Mouse (Mus musculus): ENCODE results near the gene Actn1. TPM values are rescaled to one million over a fixed set of nuclear protein-coding genes. Genes with fewer than 3 reads are reported as not detected.

Actn1 gene
- total and polyA plus RNA-seq, 3 experiments, result 2.7 to 13.2 (median 5.5) TPM

DNA sequence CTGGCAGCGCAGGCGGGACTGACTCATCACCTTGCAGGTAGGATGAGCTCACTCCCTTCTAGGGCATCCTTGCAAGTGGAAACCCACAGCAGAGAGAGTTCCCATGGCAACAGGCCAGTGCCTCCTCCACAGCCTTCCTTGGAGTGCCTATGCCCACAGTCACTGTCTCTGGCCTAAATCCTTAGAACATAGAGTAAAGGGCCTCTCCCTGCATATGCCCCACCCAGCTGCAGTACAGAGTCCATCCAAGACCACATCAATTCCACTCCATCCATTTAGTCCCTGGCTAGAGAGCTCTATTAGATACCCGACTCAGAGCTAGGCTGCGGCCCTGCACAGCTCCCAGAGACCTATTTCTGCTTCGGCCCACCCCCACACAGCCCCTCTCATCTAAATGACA lies 20.7 kb downstream of the Actn1 start:
- TF ChIP-seq USF2 (conservative IDR thresholded peaks at IDR 0.05; ENCODE audit: low read depth, low read length) (no peak), MAFK (IDR thresholded peaks at IDR 0.05; ENCODE audit: insufficient replicate concordance, low read length) (no peak), CTCF (conservative IDR thresholded peaks at IDR 0.05 in 1 of 2, IDR thresholded peaks at IDR 0.05 in 1 of 2; ENCODE audit: low read depth in 2 of 2, low read length in 2 of 2) (no peak), MYC (IDR thresholded peaks at IDR 0.05; ENCODE audit: low read depth, low read length) (no peak), NRF1 (IDR thresholded peaks at IDR 0.05; ENCODE audit: low read depth, low read length) (no peak), JUN (IDR thresholded peaks at IDR 0.05; ENCODE audit: insufficient read depth, low read depth, low read length) (no peak), NELFE (IDR thresholded peaks at IDR 0.05; ENCODE audit: low read depth, low read length) (no peak), ZMIZ1 (IDR thresholded peaks at IDR 0.05; ENCODE audit: low read depth, low read length) (no peak)
- Histone ChIP-seq H3K27me3 (replicated peaks) (no peaks in the 10 kb centered on the region), H3K9me3 (replicated peaks; ENCODE audit: low read length) (peaks cover 3% of the 10 kb centered on the region), H3K79me2 (replicated peaks; ENCODE audit: control insufficient read depth, extremely low read depth, insufficient read depth, poor library complexity, severe bottlenecking) (no peaks in the 10 kb centered on the region), H3K4me2 (ENCODE audit: insufficient read depth, low read depth, poor library complexity, severe bottlenecking) (no peak overlapping the region), H3K4me1 (ENCODE audit: control insufficient read depth in 1 of 2, insufficient read depth in 2 of 2) (peaks cover 10 to 33% of the 10 kb centered on the region in 2 experiments), H3K4me3 (replicated peaks in 1 of 3; ENCODE audit: low read depth in 2 of 3, low read length in 2 of 3, poor library complexity in 1 of 3) (no peak overlapping the region), H3K27ac (ENCODE audit: insufficient read depth, low read depth) (no peak overlapping the region), H3K9ac (ENCODE audit: insufficient read depth, low read depth) (no peak overlapping the region), H3K36me3 (replicated peaks in 1 of 2; ENCODE audit: control insufficient read depth in 1 of 2, insufficient read depth in 1 of 2, low read length in 1 of 2) (peaks cover 0 to 2% of the 10 kb centered on the region in 2 experiments)
- dilution Hi-C loops (cut with MboI; ENCODE audit: extremely low pct_ligation_motif_present, extremely low pct_unique_long_range_greater_than_20kb, low sequenced_read_pairs), result no loop called here
- DNase-seq (ENCODE audit: extremely low read depth), result no peak
- in situ Hi-C loops (cut with MboI; ENCODE audit: low pct_ligation_motif_present, low pct_unique_long_range_greater_than_20kb, low sequenced_read_pairs), result no loop called here

DNA sequence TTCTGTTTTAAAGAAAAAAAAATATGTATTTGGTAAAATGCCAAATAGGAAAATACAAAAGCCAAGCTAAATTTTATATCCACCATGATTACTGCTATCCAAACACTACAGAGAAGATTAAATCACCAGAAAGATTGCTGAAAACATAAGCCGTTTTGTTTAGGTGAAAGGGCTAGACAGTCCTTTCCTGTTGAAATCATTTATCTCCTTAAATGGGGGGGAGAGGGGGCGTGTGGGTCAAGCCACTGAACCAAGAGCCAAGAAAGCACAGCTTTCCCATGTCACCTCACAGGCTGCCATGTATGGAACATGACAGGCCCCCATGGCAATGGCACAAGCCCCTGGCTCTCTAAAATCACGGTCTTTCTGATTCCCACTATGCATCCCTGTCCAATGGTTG lies 21.6 kb downstream of the Actn1 start:
- Histone ChIP-seq H3K4me3 (replicated peaks in 1 of 3; ENCODE audit: low read depth in 2 of 3, low read length in 2 of 3, poor library complexity in 1 of 3) (no peak overlapping the region), H3K9me3 (replicated peaks; ENCODE audit: low read length) (peaks cover 8% of the 10 kb centered on the region), H3K4me1 (ENCODE audit: control insufficient read depth in 1 of 2, insufficient read depth in 2 of 2) (peaks cover 10 to 35% of the 10 kb centered on the region in 2 experiments), H3K36me3 (replicated peaks in 1 of 2; ENCODE audit: control insufficient read depth in 1 of 2, insufficient read depth in 1 of 2, low read length in 1 of 2) (no peaks in the 10 kb centered on the region), H3K4me2 (ENCODE audit: insufficient read depth, low read depth, poor library complexity, severe bottlenecking) (no peak overlapping the region), H3K79me2 (replicated peaks; ENCODE audit: control insufficient read depth, extremely low read depth, insufficient read depth, poor library complexity, severe bottlenecking) (no peaks in the 10 kb centered on the region), H3K27ac (ENCODE audit: insufficient read depth, low read depth) (no peak overlapping the region), H3K27me3 (replicated peaks) (no peaks in the 10 kb centered on the region), H3K9ac (ENCODE audit: insufficient read depth, low read depth) (no peak overlapping the region)
- dilution Hi-C loops (cut with MboI; ENCODE audit: extremely low pct_ligation_motif_present, extremely low pct_unique_long_range_greater_than_20kb, low sequenced_read_pairs) (no loop called here), in situ Hi-C loops (cut with MboI; ENCODE audit: low pct_ligation_motif_present, low pct_unique_long_range_greater_than_20kb, low sequenced_read_pairs) (no loop called here)
- TF ChIP-seq EP300 (IDR thresholded peaks at IDR 0.05; ENCODE audit: low read length) (no peak), ZNF384 (IDR thresholded peaks at IDR 0.05; ENCODE audit: low read depth, low read length) (no peak), TCF12 (IDR thresholded peaks at IDR 0.05; ENCODE audit: low read depth, low read length) (no peak), MYC (IDR thresholded peaks at IDR 0.05; ENCODE audit: low read depth, low read length) (no peak), USF1 (IDR thresholded peaks at IDR 0.05; ENCODE audit: low read depth, low read length) (no peak), CHD1 (IDR thresholded peaks at IDR 0.05; ENCODE audit: low read depth, low read length) (no peak), SMC3 (IDR thresholded peaks at IDR 0.05; ENCODE audit: low read depth, low read length) (no peak), USF2 (conservative IDR thresholded peaks at IDR 0.05; ENCODE audit: low read depth, low read length) (no peak), BHLHE40 (IDR thresholded peaks at IDR 0.05; ENCODE audit: low read depth, low read length) (no peak), NRF1 (IDR thresholded peaks at IDR 0.05; ENCODE audit: low read depth, low read length) (no peak), PAX5 (IDR thresholded peaks at IDR 0.05; ENCODE audit: low read length) (no peak), NELFE (IDR thresholded peaks at IDR 0.05; ENCODE audit: low read depth, low read length) (no peak), ELF1 (IDR thresholded peaks at IDR 0.05; ENCODE audit: low read depth, low read length) (no peak), TBP (conservative IDR thresholded peaks at IDR 0.05; ENCODE audit: low read depth, low read length) (no peak), ZKSCAN1 (IDR thresholded peaks at IDR 0.05; ENCODE audit: borderline replicate concordance, low read depth, low read length) (no peak)
- DNase-seq (ENCODE audit: extremely low read depth), result no peak
